Mouse (Mus musculus) cerebellum, adult 9-10 months (tissue): ENCODE measurements around the gene Flcn.
"Not testable (repeated sequence)": the region's sequence is repeated elsewhere in the genome, so short reads cannot be mapped to it uniquely, and the experiment has no call there.

Source experiments
- DNase-seq: peaks from one replicate; pipeline ENCODE4 v3.0.0; 2022

Flcn gene

DNA sequence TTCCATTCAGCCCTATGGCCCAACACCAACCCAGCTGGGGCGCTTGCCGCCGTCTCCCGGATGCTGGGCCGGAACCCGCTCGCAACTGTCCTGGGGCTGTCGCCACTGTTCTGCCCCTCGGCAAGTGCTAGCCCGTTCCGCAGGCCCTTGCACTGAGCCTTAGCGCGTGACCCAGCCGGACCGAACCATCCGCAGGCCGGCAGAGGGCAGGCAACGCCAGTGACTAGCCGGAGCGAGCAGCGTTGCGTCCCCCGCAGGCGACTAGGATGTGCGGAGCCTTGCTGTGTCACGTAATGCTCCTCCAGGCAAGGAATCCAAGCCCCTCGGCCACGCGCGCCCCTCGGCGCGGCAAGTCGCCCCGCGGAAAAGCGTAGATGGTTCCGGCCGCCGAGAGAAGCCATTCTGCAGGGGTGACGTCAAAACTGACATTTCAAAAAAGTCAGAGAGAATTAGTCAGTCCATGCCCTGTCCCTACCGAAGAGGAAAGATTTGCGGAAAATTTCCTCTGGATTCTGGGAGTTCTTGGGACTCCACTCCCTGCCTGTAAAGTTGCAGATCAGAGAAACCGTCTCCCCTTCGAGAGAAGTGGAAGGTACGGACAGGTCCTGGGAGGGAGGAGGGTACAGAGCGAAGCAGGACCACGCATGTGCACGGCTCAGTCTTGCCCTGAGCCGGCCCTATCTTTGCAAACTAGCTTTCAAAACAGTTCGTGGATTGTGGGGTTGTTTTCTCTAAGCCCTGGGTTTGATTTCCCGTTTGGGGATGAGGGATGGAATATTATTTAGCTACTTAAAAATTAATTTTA, at the start of gene Flcn:
Gene Flcn, minus strand, starts transcription at position 347 of the 805 bp plus-strand sequence.
- peak; percentile 90 for DNase-seq

GRCm38 (mm10) chr11:59852865-59853264, 43.0 kb upstream of the Flcn start:
- no peak for DNase-seq

GRCm38 (mm10) chr11:59847891-59848884, 38.4 kb upstream of the Flcn start:
- peak; percentile 75 for DNase-seq

GRCm38 (mm10) chr11:59847131-59847530, 37.3 kb upstream of the Flcn start:
- DNase-seq = peak; percentile 72

DNA sequence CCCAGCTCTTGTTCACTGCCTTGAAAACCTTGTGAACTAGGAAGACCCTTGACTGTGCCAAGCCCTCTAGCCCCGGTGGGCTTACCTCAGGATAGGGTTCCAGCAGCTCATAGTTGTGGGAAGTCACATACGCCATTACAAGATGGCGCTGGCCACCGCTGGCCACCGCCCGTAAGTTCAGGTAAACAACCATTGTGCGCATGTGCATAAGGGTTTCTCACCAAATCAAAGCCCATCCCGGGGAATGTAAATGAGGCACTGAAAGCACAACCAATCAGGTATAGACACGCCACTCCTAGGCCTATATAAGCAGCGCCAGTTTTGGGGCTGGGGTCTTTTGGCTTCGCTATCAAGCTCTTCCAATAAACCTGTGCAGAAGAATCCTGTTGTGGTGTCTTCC, 36.5 kb upstream of the Flcn start:
- no peak for DNase-seq

GRCm38 (mm10) chr11:59839459-59840126, 29.8 kb upstream of the Flcn start, which contains the start of gene Cops3:
Cops3 (minus strand) TSS chr11:59839838.
- DNase-seq = peak; percentile 96

- DNase-seq = peak; percentile 95
Measured at GRCm38 (mm10) chr11:59839008-59839458, 29.2 kb upstream of the Flcn start, which contains the start of gene Nt5m. Nt5m (plus strand) TSS chr11:59839447.

DNA sequence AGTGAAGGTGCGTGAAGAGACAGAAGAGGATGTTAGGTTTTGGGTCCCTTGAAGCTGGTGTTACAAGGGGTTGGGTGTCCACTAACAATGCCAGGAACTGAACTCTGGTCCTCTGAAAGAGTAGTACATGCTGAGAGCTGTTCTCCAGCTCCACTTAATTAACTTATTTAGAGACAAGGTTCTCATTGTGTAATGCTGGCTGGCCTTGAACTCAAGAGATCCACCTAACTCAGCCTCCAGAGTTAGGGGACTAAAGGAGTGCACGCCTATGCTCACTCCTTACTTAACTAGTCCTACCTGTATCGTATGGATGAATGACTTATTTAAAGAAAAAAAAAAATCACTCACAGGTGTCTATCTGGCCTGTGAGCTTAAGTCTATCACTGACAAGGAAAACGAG, 28.6 kb upstream of the Flcn start:
- no peak for DNase-seq

- not testable (repeated sequence) for DNase-seq
Measured at GRCm38 (mm10) chr11:59837789-59838188, 28.0 kb upstream of the Flcn start.

DNA sequence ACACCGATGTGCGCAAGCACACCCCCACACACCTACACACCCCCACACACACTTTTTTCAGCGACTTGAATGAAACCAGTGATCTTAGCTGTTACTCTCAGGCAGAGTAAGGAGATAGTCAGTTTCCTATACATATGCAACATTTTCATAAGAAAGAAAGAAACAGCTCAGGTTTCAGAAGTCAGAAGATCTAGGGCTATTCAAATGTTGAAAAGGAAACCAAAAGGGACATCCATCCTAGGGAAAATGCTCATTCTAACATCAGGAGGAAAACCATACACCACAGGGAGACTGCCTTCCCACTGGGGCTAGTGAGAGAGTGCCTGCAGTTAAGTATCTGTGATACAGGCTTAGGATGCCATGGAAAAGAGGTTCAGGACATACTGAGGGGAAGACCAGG, 11.8 kb upstream of the Flcn start:
- DNase-seq = no peak

- no peak for DNase-seq
Measured at GRCm38 (mm10) chr11:59817916-59818315, 8.1 kb upstream of the Flcn start.

- no peak for DNase-seq
Measured at GRCm38 (mm10) chr11:59815482-59816065, 5.8 kb upstream of the Flcn start.

- DNase-seq = no peak
Measured at GRCm38 (mm10) chr11:59814936-59815335, 5.1 kb upstream of the Flcn start.

GRCm38 (mm10) chr11:59814311-59814710, 4.5 kb upstream of the Flcn start:
- DNase-seq = no peak

GRCm38 (mm10) chr11:59813276-59813675, 3.5 kb upstream of the Flcn start:
- no peak for DNase-seq

DNA sequence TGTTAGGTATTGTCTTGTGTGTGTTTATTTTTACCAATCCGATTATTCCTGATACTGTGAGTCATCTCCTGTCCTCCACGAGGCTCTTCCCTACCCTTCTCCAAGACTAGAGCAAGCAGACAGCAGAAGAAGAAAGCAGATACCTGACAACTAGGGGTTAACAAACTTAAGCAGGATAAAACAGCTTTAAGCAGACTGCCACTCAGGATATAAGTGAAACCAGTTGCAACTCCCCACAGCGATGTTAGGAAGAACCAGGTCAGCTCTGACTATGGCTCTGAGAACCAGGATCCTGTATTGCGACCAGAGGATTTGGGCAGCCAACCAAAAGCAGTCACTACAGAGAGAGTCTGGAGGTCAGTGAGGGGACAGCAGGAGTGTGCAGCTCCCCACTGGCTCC, 1.4 kb upstream of the Flcn start:
- no peak for DNase-seq

DNA sequence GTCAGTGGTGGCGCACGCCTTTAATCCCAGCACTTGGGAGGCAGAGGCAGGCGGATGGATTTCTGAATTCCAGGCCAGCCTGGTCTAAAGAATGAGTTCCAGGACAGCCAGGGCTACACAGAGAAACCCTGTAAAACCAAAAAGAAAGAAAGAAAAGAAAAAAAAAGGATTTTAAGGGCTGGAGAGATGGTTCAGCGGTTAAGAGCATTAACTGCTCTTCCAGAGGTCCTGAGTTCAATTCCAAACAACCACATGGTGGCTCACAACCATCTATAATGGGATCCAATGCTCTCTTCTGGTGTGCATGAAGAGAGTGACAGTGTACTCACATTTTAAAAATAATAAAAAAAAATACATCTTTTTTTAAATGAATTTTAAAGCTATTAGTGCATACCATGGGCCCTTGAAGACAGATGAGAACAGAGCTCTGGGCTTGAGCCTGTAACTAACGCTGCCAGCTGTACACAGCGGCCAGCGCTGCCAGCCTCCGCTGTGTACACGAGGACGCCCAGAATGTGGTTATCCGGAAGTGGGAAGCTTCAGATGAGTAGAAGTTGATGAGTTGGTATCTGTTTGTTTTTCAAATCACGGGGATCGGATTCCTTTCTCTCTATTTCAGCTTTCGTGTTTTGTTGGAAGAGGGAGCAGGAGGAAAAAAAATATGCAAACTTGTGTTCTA, 803 bp upstream of the Flcn start:
- DNase-seq = no peak

DNA sequence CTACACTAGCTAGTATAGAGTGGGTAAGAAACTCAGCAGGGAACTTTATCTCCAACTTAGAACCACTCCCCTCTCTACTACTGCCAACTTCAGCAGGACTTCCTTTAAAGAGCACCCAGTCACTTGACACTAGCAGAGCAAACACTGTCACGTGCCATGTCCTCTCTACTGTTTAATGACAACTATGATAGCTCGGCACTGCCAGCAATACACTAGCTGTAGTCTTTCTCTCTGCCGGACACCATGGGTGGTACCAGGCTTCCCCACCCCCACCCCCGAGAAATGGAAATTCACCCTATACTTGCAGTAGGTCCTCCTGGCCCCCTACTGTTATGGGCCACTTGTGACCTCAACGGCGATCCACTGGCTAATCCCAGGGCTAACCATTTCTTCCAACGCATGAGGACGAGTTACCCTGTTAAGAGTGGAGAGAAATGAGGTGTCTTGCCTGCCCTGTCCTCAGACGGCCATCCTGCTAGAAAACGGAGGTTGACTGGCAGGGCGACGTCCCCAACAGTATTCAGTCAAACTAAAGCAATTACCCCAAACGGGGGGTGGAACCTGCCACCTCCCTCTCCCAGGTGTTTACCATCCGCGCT, 646 bp downstream of the Flcn start:
- DNase-seq = peak; percentile 60

- no peak for DNase-seq
Measured at GRCm38 (mm10) chr11:59808170-59808960, 1.5 kb downstream of the Flcn start.

- DNase-seq = peak; percentile 60
Measured at GRCm38 (mm10) chr11:59805656-59806055, 4.2 kb downstream of the Flcn start.

GRCm38 (mm10) chr11:59805256-59805655, 4.6 kb downstream of the Flcn start:
- DNase-seq = no peak
